Mouse (Mus musculus) neural tube, embryonic 14.5 days (tissue): ENCODE data around the gene Ccdc83. TPM values are rescaled to one million over a fixed set of nuclear protein-coding genes. Genes with fewer than 3 reads are reported as not detected.

Source experiments
- ATAC-seq: fragments of 200-750 bp; cut with Nextera tagmentation; 2 replicates; pipeline ENCODE4 v1.8.0; 2017; ENCODE audit warnings: low read depth, mild to moderate bottlenecking, moderate TSS enrichment, moderate library complexity
- H3K27ac ChIP-seq: fragments of 300-500 bp; sonication (generic); 2 replicates; pipeline ENCODE4 v1.5.1; 2014; ENCODE audit warnings: low read depth, mild to moderate bottlenecking, control low read depth, low read length, moderate library complexity, mixed read lengths
- H3K27me3 ChIP-seq: fragments of 300-500 bp; sonication (generic); 2 replicates; pipeline ENCODE4 v1.6.1; 2014; ENCODE audit warnings: low read length; ENCODE audit not compliant: control insufficient read depth, insufficient read depth
- H3K36me3 ChIP-seq: fragments of 300-500 bp; sonication (generic); 2 replicates; pipeline ENCODE4 v1.6.1; 2014; ENCODE audit warnings: low read length, mixed read lengths; ENCODE audit not compliant: control insufficient read depth, insufficient read depth
- H3K4me1 ChIP-seq: fragments of 300-500 bp; sonication (generic); 2 replicates; pipeline ENCODE4 v1.6.1; 2014; ENCODE audit warnings: low read length; ENCODE audit not compliant: control insufficient read depth, insufficient read depth
- H3K4me2 ChIP-seq: fragments of 300-500 bp; sonication (generic); 2 replicates; pipeline ENCODE4 v1.6.1; 2014; ENCODE audit warnings: mild to moderate bottlenecking, low read depth, low read length, control low read depth
- H3K4me3 ChIP-seq: fragments of 300-500 bp; sonication (generic); 2 replicates; pipeline ENCODE4 v1.5.1; 2014; ENCODE audit warnings: low read depth, low read length, control low read depth, mixed read lengths
- H3K9ac ChIP-seq: fragments of 300-500 bp; sonication (generic); replicated peaks from 2 replicates; pipeline ENCODE4 v1.6.1; 2014; ENCODE audit warnings: low read depth, mild to moderate bottlenecking, control low read depth, low read length, mixed read lengths
- H3K9me3 ChIP-seq: fragments of 300-500 bp; sonication (generic); 2 replicates; pipeline ENCODE4 v1.6.1; 2016; ENCODE audit warnings: low read length; ENCODE audit not compliant: control insufficient read depth
- WGBS: fragments of 180-500 bp; shearing (Covaris S2); extraction: QIAGEN DNeasy Blood & Tissue Kit; methylation state at CpG from one replicate; pipeline ENCODE4 v1.1.7; 2014; 5-methylcytosine and 5-hydroxymethylcytosine counted together
- polyA plus RNA-seq: library from polyadenylated mRNA; unstranded; fragments of >200 nt; fragmentation: Nextera tagmentation; extraction: Ambion mirVana; gene quantifications from 2 replicates; pipeline ENCODE4 v1.2.1, GENCODE M21; 2014

Gene Ccdc83
- not detected in 2 replicates for polyA plus RNA-seq

- Histone ChIP-seq H3K4me2 (peak within 1 kb of the TSS; percentile 43), H3K9me3 (no peaks in the 10 kb centered on the region), H3K9ac (no peak within 1 kb of the TSS), H3K4me1 (no peaks in the 10 kb centered on the region), H3K27ac (no peak within 1 kb of the TSS), H3K4me3 (0 out of 2 replicates have a peak within 1 kb of the TSS, but pooled peaks have one; percentile 8), H3K27me3 (no peaks in the 10 kb centered on the region), H3K36me3 (no peaks in the 10 kb centered on the region)
- ATAC-seq: peak; percentile 87
- 7% methylated on average over 28 of the region's 28 CpGs for WGBS
Observed at GRCm38 (mm10) chr7:90265289-90265970, at the start of gene Ccdc83. Gene Ccdc83, minus strand, starts transcription at chr7:90265777.

GRCm38 (mm10) chr7:90313421-90313820 lies 47.8 kb upstream of the Ccdc83 start:
- no peaks in the 10 kb centered on the region for H3K27me3 ChIP-seq
- no peaks in the 10 kb centered on the region for H3K4me1 ChIP-seq
- no peaks in the 10 kb centered on the region for H3K36me3 ChIP-seq
- 69% methylated on average over 3 of the region's 3 CpGs for WGBS
- H3K4me2 ChIP-seq: no peak overlapping the region
- H3K4me3 ChIP-seq: no peak overlapping the region
- no peak overlapping the region for H3K9ac ChIP-seq
- no peak overlapping the region for H3K27ac ChIP-seq
- no peak for ATAC-seq
- no peaks in the 10 kb centered on the region for H3K9me3 ChIP-seq

GRCm38 (mm10) chr7:90312151-90312883 lies 46.7 kb upstream of the Ccdc83 start:
- Histone ChIP-seq H3K4me2 (no peak overlapping the region), H3K36me3 (no peaks in the 10 kb centered on the region), H3K4me3 (no peak overlapping the region), H3K9ac (no peak overlapping the region), H3K27me3 (no peaks in the 10 kb centered on the region), H3K27ac (no peak overlapping the region), H3K9me3 (no peaks in the 10 kb centered on the region), H3K4me1 (no peaks in the 10 kb centered on the region)
- ATAC-seq: no peak
- 73% methylated on average over 7 of the region's 7 CpGs for WGBS

- Histone ChIP-seq H3K9me3 (no peaks in the 10 kb centered on the region), H3K4me1 (no peaks in the 10 kb centered on the region; the same call in 1 of the 2 replicates), H3K27me3 (no peaks in the 10 kb centered on the region), H3K4me3 (no peak overlapping the region), H3K9ac (no peak overlapping the region), H3K36me3 (no peaks in the 10 kb centered on the region), H3K4me2 (no peak overlapping the region), H3K27ac (no peak overlapping the region)
- WGBS: 61% methylated on average over 6 of the region's 6 CpGs
- ATAC-seq: no peak
Observed at GRCm38 (mm10) chr7:90308003-90308402, 42.4 kb upstream of the Ccdc83 start.

GRCm38 (mm10) chr7:90306968-90307367 lies 41.4 kb upstream of the Ccdc83 start:
- H3K27me3 ChIP-seq: peaks cover 4% of the 10 kb centered on the region
- H3K9me3 ChIP-seq: no peaks in the 10 kb centered on the region
- WGBS: 94% methylated on average over 1 of the region's 1 CpGs

GRCm38 (mm10) chr7:90306079-90306478 lies 40.5 kb upstream of the Ccdc83 start:
- no peak for ATAC-seq
- Histone ChIP-seq H3K9ac (no peak overlapping the region), H3K4me2 (no peak overlapping the region), H3K27me3 (peaks cover 4% of the 10 kb centered on the region), H3K27ac (no peak overlapping the region), H3K4me3 (no peak overlapping the region), H3K4me1 (peaks cover 3% of the 10 kb centered on the region; the same call in 1 of the 2 replicates), H3K9me3 (no peaks in the 10 kb centered on the region), H3K36me3 (no peaks in the 10 kb centered on the region)
- 4% methylated on average over 3 of the region's 3 CpGs for WGBS

More at GRCm38 (mm10) chr7:90306968-90307367, 41.4 kb upstream of the Ccdc83 start:
- Histone ChIP-seq H3K27ac (no peak overlapping the region), H3K36me3 (no peaks in the 10 kb centered on the region), H3K9ac (no peak overlapping the region), H3K4me2 (no peak overlapping the region), H3K4me3 (no peak overlapping the region), H3K4me1 (peaks cover 3% of the 10 kb centered on the region; the same call in 1 of the 2 replicates)
- no peak for ATAC-seq

- 2% methylated on average over 27 of the region's 27 CpGs for WGBS
- Histone ChIP-seq H3K4me3 (peak overlapping the region; percentile 59), H3K27ac (no peak overlapping the region), H3K9ac (peak overlapping the region; percentile 54), H3K27me3 (peaks cover 4% of the 10 kb centered on the region), H3K9me3 (no peaks in the 10 kb centered on the region), H3K36me3 (no peaks in the 10 kb centered on the region), H3K4me1 (peaks cover 3% of the 10 kb centered on the region; the same call in 1 of the 2 replicates), H3K4me2 (peak overlapping the region; percentile 98)
- ATAC-seq: peak; percentile 58
Observed at GRCm38 (mm10) chr7:90302647-90303552, 37.3 kb upstream of the Ccdc83 start.

GRCm38 (mm10) chr7:90301942-90302646 lies 36.5 kb upstream of the Ccdc83 start, which contains the start of gene Sytl2:
Gene Sytl2, plus strand, starts transcription at chr7:90302252.
- H3K36me3 ChIP-seq: no peaks in the 10 kb centered on the region
- peaks cover 3% of the 10 kb centered on the region; the same call in 1 of the 2 replicates for H3K4me1 ChIP-seq
- no peaks in the 10 kb centered on the region for H3K9me3 ChIP-seq
- H3K9ac ChIP-seq: peak within 1 kb of the TSS; percentile 54
- peak within 1 kb of the TSS; percentile 59 for H3K4me3 ChIP-seq
- ATAC-seq: peak; percentile 89
- WGBS: 2% methylated on average over 43 of the region's 43 CpGs
- H3K4me2 ChIP-seq: peak within 1 kb of the TSS; percentile 98
- H3K27me3 ChIP-seq: peaks cover 4% of the 10 kb centered on the region
- no peak within 1 kb of the TSS for H3K27ac ChIP-seq
